In genomic region chr3:152563833-152564232, GRCm38 (mm10) we compare ENCODE assay signal across 17 mouse cellular contexts.
"Had no signal": no experiment of that assay in that cellular context is flagged by ENCODE, and none has a peak within 500 bp of the region (broad histone marks: within the 10 kb centered on the region; RNA-seq: fewer than 3 reads in every experiment).

No protein-coding gene starts in this region.

- H3K4me1 ChIP-seq: midbrain, embryonic 12.5 days; neural tube, embryonic 13.5 days; neural tube, embryonic 15.5 days had no signal

- H3K4me2 ChIP-seq: lung, embryonic 14.5 days; midbrain, embryonic 12.5 days; neural tube, embryonic 13.5 days; neural tube, embryonic 15.5 days; stomach, embryonic 15.5 days had no signal

- H3K9me3 ChIP-seq: midbrain, embryonic 10.5 days; midbrain, embryonic 12.5 days; neural tube, embryonic 13.5 days; neural tube, embryonic 15.5 days; stomach, embryonic 15.5 days had no signal

- H3K36me3 ChIP-seq: midbrain, embryonic 10.5 days; midbrain, embryonic 12.5 days; neural tube, embryonic 13.5 days; neural tube, embryonic 15.5 days; stomach, embryonic 15.5 days had no signal

- ATAC-seq: lung, postnatal 0 days; midbrain, embryonic 16.5 days had no signal

- DNase-seq: lung, adult 18-20 months; lung, embryonic 14.5 days; lung, postnatal 4 days; midbrain, embryonic 14.5 days; right cerebral cortex, postnatal 14 days; thymus, adult 2 months; thymus, postnatal 25 days; thymus, postnatal 4 days had no signal

- H3K27ac ChIP-seq: midbrain, embryonic 10.5 days; midbrain, embryonic 12.5 days; neural tube, embryonic 13.5 days; neural tube, embryonic 15.5 days; stomach, embryonic 15.5 days; stomach, postnatal 0 days had no signal

- H3K27me3 ChIP-seq: midbrain, embryonic 12.5 days; neural tube, embryonic 13.5 days; neural tube, embryonic 15.5 days; stomach, embryonic 15.5 days had no signal

- H3K9ac ChIP-seq: lung, embryonic 14.5 days; midbrain, embryonic 12.5 days; neural tube, embryonic 13.5 days; neural tube, embryonic 15.5 days; stomach, embryonic 15.5 days had no signal

- H3K4me3 ChIP-seq: midbrain, embryonic 10.5 days; midbrain, embryonic 12.5 days; myocyte; neural tube, embryonic 13.5 days; neural tube, embryonic 15.5 days; stomach, embryonic 15.5 days had no signal
